Mouse (Mus musculus) MEL (cell line): ENCODE measurements around the gene Sphk2. TPM values are rescaled to one million over a fixed set of nuclear protein-coding genes. Genes with fewer than 3 reads are reported as not detected.

Experiments
- DNase-seq: peaks from one replicate; pipeline ENCODE4 v3.0.0; 2011; ENCODE audit warnings: low read depth, low spot score
- H3K27ac ChIP-seq: 2 replicates; pipeline ENCODE4 v1.5.1; 2012; ENCODE audit warnings: low read depth, mild to moderate bottlenecking, control low read depth, low read length, moderate library complexity; ENCODE audit not compliant: control insufficient read depth
- H3K27me3 ChIP-seq, 2 experiments: fragments of 150-350 bp in 1 of 2; sonication (generic) in 1 of 2; 2 replicates each; pipeline ENCODE4 v1.6.1; 2012; ENCODE audit warnings: low read length in 2 of 2, mild to moderate bottlenecking in 2 of 2, improper control_type of control experiment in 1 of 2, moderate library complexity in 1 of 2; ENCODE audit not compliant: insufficient read depth in 2 of 2, control insufficient read depth in 1 of 2
- H3K36me3 ChIP-seq, 2 experiments: 2 replicates each; pipeline ENCODE4 v1.6.1; 2012 to 2014; ENCODE audit warnings: low read length in 2 of 2, improper control_type of control experiment in 1 of 2, inconsistent platforms in 1 of 2, mild to moderate bottlenecking in 1 of 2; ENCODE audit not compliant: insufficient read depth in 2 of 2, control insufficient read depth in 1 of 2
- H3K4me1 ChIP-seq, 2 experiments: fragments of 150-350 bp in 1 of 2; sonication (generic) in 1 of 2; 2 replicates each; pipeline ENCODE4 v1.6.1; 2012; ENCODE audit warnings: low read length in 2 of 2, improper control_type of control experiment in 1 of 2, mild to moderate bottlenecking in 1 of 2; ENCODE audit not compliant: insufficient read depth in 2 of 2, control insufficient read depth in 1 of 2
- H3K4me3 ChIP-seq, 2 experiments: fragments of 150-350 bp in 1 of 2; sonication (generic) in 1 of 2; 2 replicates each; pipeline ENCODE4 v1.5.1; 2012; ENCODE audit warnings: low read depth in 2 of 2, low read length in 2 of 2, mild to moderate bottlenecking in 2 of 2, moderate library complexity in 2 of 2, control low read depth in 1 of 2, improper control_type of control experiment in 1 of 2; ENCODE audit not compliant: control insufficient read depth in 1 of 2, insufficient read depth in 1 of 2
- H3K79me2 ChIP-seq: 2 replicates; pipeline ENCODE4 v1.6.1; 2012; ENCODE audit warnings: mild to moderate bottlenecking, low read length, moderate library complexity; ENCODE audit not compliant: control insufficient read depth, poor library complexity, insufficient read depth
- H3K9ac ChIP-seq: 2 replicates; pipeline ENCODE4 v1.6.1; 2012; ENCODE audit warnings: low read depth, mild to moderate bottlenecking, control low read depth, low read length, moderate library complexity; ENCODE audit not compliant: control insufficient read depth, poor library complexity, severe bottlenecking
- H3K9me3 ChIP-seq: fragments of 150-350 bp; sonication (generic); replicated peaks from 2 replicates; pipeline ENCODE4 v1.6.1; 2012; ENCODE audit warnings: mild to moderate bottlenecking, low read length, improper control_type of control experiment, moderate library complexity; ENCODE audit not compliant: insufficient read depth
- BHLHE40 ChIP-seq: IDR thresholded peaks from 2 replicates; pipeline ENCODE4 v1.6.1; 2012; ENCODE audit warnings: low read depth, mild to moderate bottlenecking, inconsistent platforms, low read length, improper control_type of control experiment, borderline replicate concordance
- CHD2 ChIP-seq: IDR thresholded peaks from 2 replicates; pipeline ENCODE4 v1.6.1; 2011; ENCODE audit warnings: low read length, improper control_type of control experiment
- CTCF ChIP-seq, 3 experiments: IDR thresholded peaks in 2 of 3; conservative IDR thresholded peaks in 1 of 3; 2 replicates each; pipeline ENCODE4 v1.5.1; 2011 to 2012; ENCODE audit warnings: low read length in 3 of 3, low read depth in 2 of 3, mild to moderate bottlenecking in 2 of 3, improper control_type of control experiment in 1 of 3, inconsistent platforms in 1 of 3, mixed read lengths in 1 of 3, moderate library complexity in 1 of 3; ENCODE audit not compliant: control insufficient read depth in 1 of 3, insufficient read depth in 1 of 3, poor library complexity in 1 of 3, severe bottlenecking in 1 of 3
- EP300 ChIP-seq, 2 experiments: IDR thresholded peaks; 2 replicates each; pipeline ENCODE4 v1.6.1; 2011; ENCODE audit warnings: improper control_type of control experiment in 2 of 2, low read length in 2 of 2, low read depth in 1 of 2, mild to moderate bottlenecking in 1 of 2
- ETS1 ChIP-seq: IDR thresholded peaks from 2 replicates; pipeline ENCODE4 v1.6.1; 2012; ENCODE audit warnings: low read depth, mild to moderate bottlenecking, inconsistent platforms, low read length, improper control_type of control experiment, moderate library complexity
- GABPA ChIP-seq: IDR thresholded peaks from 2 replicates; pipeline ENCODE4 v1.6.1; 2012; ENCODE audit warnings: low read depth, mild to moderate bottlenecking, inconsistent platforms, low read length, improper control_type of control experiment, moderate library complexity
- HCFC1 ChIP-seq: IDR thresholded peaks from 2 replicates; pipeline ENCODE4 v1.6.1; 2012; ENCODE audit warnings: low read depth, mild to moderate bottlenecking, inconsistent platforms, low read length, improper control_type of control experiment, moderate library complexity
- JUND ChIP-seq: IDR thresholded peaks from 2 replicates; pipeline ENCODE4 v1.6.1; 2011; ENCODE audit warnings: low read depth, mild to moderate bottlenecking, improper control_type of control experiment, low read length
- KAT2A ChIP-seq: conservative IDR thresholded peaks from 2 replicates; pipeline ENCODE4 v1.6.1; 2012; ENCODE audit warnings: low read depth, low read length, improper control_type of control experiment, inconsistent platforms
- MAFK ChIP-seq: IDR thresholded peaks from 2 replicates; pipeline ENCODE4 v1.6.1; 2011; ENCODE audit warnings: low read depth, mild to moderate bottlenecking, low read length, improper control_type of control experiment, borderline replicate concordance
- MEF2A ChIP-seq: IDR thresholded peaks from 2 replicates; pipeline ENCODE4 v1.6.1; 2014; ENCODE audit warnings: low read depth, mild to moderate bottlenecking, inconsistent platforms, low read length, improper control_type of control experiment; ENCODE audit not compliant: poor library complexity, insufficient replicate concordance, severe bottlenecking; ENCODE audit errors: extremely low read depth
- MXI1 ChIP-seq: IDR thresholded peaks from 2 replicates; pipeline ENCODE4 v1.6.1; 2011; ENCODE audit warnings: mild to moderate bottlenecking, low read depth, low read length, improper control_type of control experiment
- NELFE ChIP-seq: IDR thresholded peaks from 2 replicates; pipeline ENCODE4 v1.6.1; 2011; ENCODE audit warnings: low read depth, low read length, improper control_type of control experiment
- POLR2A ChIP-seq, 2 experiments: IDR thresholded peaks; 2 replicates each; pipeline ENCODE4 v1.6.1; 2011 to 2012; ENCODE audit warnings: low read length in 2 of 2, mild to moderate bottlenecking in 2 of 2, control low read depth in 1 of 2, improper control_type of control experiment in 1 of 2, low read depth in 1 of 2, moderate library complexity in 1 of 2; ENCODE audit not compliant: control insufficient read depth in 1 of 2, insufficient read depth in 1 of 2, poor library complexity in 1 of 2
- POLR2AphosphoS2 ChIP-seq: IDR thresholded peaks from 2 replicates; pipeline ENCODE4 v1.6.1; 2011; ENCODE audit warnings: low read length, improper control_type of control experiment
- POLR2AphosphoS5 ChIP-seq: IDR thresholded peaks from 2 replicates; pipeline ENCODE4 v1.6.1; 2012; ENCODE audit warnings: low read depth, borderline replicate concordance, mild to moderate bottlenecking, inconsistent platforms, low read length, moderate library complexity, mixed read lengths
- RAD21 ChIP-seq: IDR thresholded peaks from 2 replicates; pipeline ENCODE4 v1.6.1; 2011; ENCODE audit warnings: mild to moderate bottlenecking, low read depth, low read length, improper control_type of control experiment
- SIN3A ChIP-seq: IDR thresholded peaks from 2 replicates; pipeline ENCODE4 v1.6.1; 2012; ENCODE audit warnings: low read length, improper control_type of control experiment, inconsistent platforms
- TAL1 ChIP-seq: IDR thresholded peaks from 2 replicates; pipeline ENCODE4 v1.6.1; 2012; ENCODE audit warnings: mild to moderate bottlenecking, inconsistent platforms, low read length, moderate library complexity, mixed read lengths
- TCF12 ChIP-seq: IDR thresholded peaks from 2 replicates; pipeline ENCODE4 v1.6.1; 2014; ENCODE audit warnings: low read depth, mild to moderate bottlenecking, inconsistent platforms, low read length, improper control_type of control experiment, moderate library complexity
- UBTF ChIP-seq: IDR thresholded peaks from 2 replicates; pipeline ENCODE4 v1.6.1; 2012; ENCODE audit warnings: low read depth, mild to moderate bottlenecking, inconsistent platforms, low read length, improper control_type of control experiment, moderate library complexity, borderline replicate concordance; ENCODE audit not compliant: insufficient read depth
- USF2 ChIP-seq, 2 experiments: IDR thresholded peaks; 2 replicates each; pipeline ENCODE4 v1.6.1; 2011 to 2012; ENCODE audit warnings: improper control_type of control experiment in 2 of 2, low read length in 2 of 2, borderline replicate concordance in 1 of 2, inconsistent platforms in 1 of 2, low read depth in 1 of 2, mild to moderate bottlenecking in 1 of 2; ENCODE audit not compliant: insufficient read depth in 1 of 2
- ZC3H11A ChIP-seq: IDR thresholded peaks from 2 replicates; pipeline ENCODE4 v1.6.1; 2012; ENCODE audit warnings: low read depth, mild to moderate bottlenecking, inconsistent platforms, low read length, improper control_type of control experiment
- ZMIZ1 ChIP-seq: IDR thresholded peaks from 2 replicates; pipeline ENCODE4 v1.6.1; 2012; ENCODE audit warnings: low read depth, mild to moderate bottlenecking, inconsistent platforms, low read length, improper control_type of control experiment, moderate library complexity
- ZNF384 ChIP-seq: IDR thresholded peaks from 2 replicates; pipeline ENCODE4 v1.6.1; 2012; ENCODE audit warnings: low read depth, mild to moderate bottlenecking, inconsistent platforms, low read length, improper control_type of control experiment
- polyA plus RNA-seq, 2 experiments: library from polyadenylated mRNA; stranded (reverse) in 1 of 2; unstranded in 1 of 2; fragments of >175 nt in 1 of 2; fragments of >200 nt in 1 of 2; gene quantifications; 2 replicates each; pipeline versions ENCODE4 v1.2.1 to v1.2.4; 2012; ENCODE audit warnings: low replicate concordance in 2 of 2, low read depth in 1 of 2; ENCODE audit not compliant: insufficient read length in 2 of 2, insufficient read depth in 1 of 2, missing spikeins in 1 of 2
- total RNA-seq: library from RNA; depleted of rRNA; stranded (reverse); fragments of 300-350 nt; gene quantifications from 2 replicates; pipeline ENCODE4 v1.2.3, GENCODE M21; 2012

The Sphk2 gene
- total and polyA plus RNA-seq, 3 experiments = 21.0 to 40.2 TPM; not detected in 1

DNA sequence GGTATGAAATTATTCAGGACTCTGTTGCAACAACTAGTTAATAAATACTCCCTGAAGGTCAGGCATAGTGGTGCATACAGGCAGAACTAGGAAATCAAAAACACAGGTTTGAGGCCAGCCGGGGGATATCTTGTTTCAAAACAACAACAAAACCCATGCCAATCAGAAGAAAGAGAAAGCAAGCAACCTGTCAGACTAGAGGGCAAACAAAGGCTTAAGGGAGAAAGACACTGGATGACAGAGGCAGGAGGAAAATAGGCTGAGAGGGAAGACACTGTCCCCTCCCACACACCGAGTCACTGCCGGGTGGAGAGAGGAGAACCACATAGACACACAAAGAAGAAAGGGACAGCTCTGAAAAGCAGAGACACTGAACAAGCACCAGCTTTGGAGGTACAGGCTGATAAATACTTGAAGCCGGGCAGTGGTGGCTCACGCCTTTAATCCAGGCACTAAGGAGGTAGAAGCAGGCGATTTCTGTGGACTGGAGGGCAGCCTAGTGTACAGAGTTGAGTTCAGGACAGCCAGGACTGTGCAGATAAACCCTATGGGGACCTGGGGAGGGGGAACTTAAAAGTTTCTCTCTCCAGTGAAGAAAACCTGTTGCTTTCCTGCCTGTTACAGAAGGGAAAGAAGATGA, 3.8 kb downstream of the Sphk2 start:
- DNase-seq = no peak
- TF ChIP-seq USF2 (IDR thresholded peaks at IDR 0.05; ENCODE audit: borderline replicate concordance in 1 of 2, insufficient read depth in 1 of 2, low read depth in 1 of 2, low read length in 2 of 2) (no peak), ZMIZ1 (no peak), TAL1 (no peak), CTCF (IDR thresholded peaks at IDR 0.05 in 2 of 3, conservative IDR thresholded peaks at IDR 0.05 in 1 of 3; ENCODE audit: control insufficient read depth in 1 of 3, insufficient read depth in 1 of 3, low read depth in 2 of 3, low read length in 3 of 3, poor library complexity in 1 of 3, severe bottlenecking in 1 of 3) (no peak), KAT2A (no peak), MXI1 (no peak), SIN3A (no peak), MEF2A (no peak), MAFK (no peak), ETS1 (no peak), EP300 (IDR thresholded peaks at IDR 0.05; ENCODE audit: low read depth in 1 of 2, low read length in 2 of 2) (no peak), ZC3H11A (no peak), ZNF384 (no peak), POLR2AphosphoS2 (no peak)
- Histone ChIP-seq H3K9ac (peak overlapping the region; percentile 75), H3K27ac (no peak overlapping the region), H3K4me1 (peaks cover 0 to 5% of the 10 kb centered on the region in 2 experiments; a peak in 1 of 4 replicates), H3K4me3 (peak overlapping the region in 1 of 2 experiments; percentile 69; a peak in 2 of 4 replicates), H3K27me3 (no peaks in the 10 kb centered on the region), H3K9me3 (no peaks in the 10 kb centered on the region), H3K79me2 (peaks cover 37% of the 10 kb centered on the region), H3K36me3 (no peaks in the 10 kb centered on the region)

- Histone ChIP-seq H3K36me3 (peaks cover 0 to 4% of the 10 kb centered on the region in 2 experiments; a peak in 2 of 4 replicates), H3K4me3 (no peak overlapping the region), H3K9me3 (no peaks in the 10 kb centered on the region), H3K27ac (no peak overlapping the region), H3K9ac (no peak overlapping the region), H3K27me3 (no peaks in the 10 kb centered on the region), H3K4me1 (peaks cover 0 to 11% of the 10 kb centered on the region in 2 experiments; a peak in 1 of 4 replicates), H3K79me2 (peaks cover 31% of the 10 kb centered on the region)
- no peak for DNase-seq
- no peak for TF ChIP-seq CHD2
- TF ChIP-seq EP300 (IDR thresholded peaks at IDR 0.05; ENCODE audit: low read depth in 1 of 2, low read length in 2 of 2) = no peak
- TF ChIP-seq JUND = no peak
- TF ChIP-seq MEF2A = no peak
- no peak for TF ChIP-seq UBTF
- TF ChIP-seq TCF12 = no peak
- TF ChIP-seq POLR2AphosphoS5 = no peak
- no peak for TF ChIP-seq HCFC1
- no peak for TF ChIP-seq ETS1
- no peak for TF ChIP-seq GABPA
- no peak for TF ChIP-seq ZC3H11A
- TF ChIP-seq POLR2A (IDR thresholded peaks at IDR 0.05; ENCODE audit: control insufficient read depth in 1 of 2, insufficient read depth in 1 of 2, low read depth in 1 of 2, low read length in 2 of 2, poor library complexity in 1 of 2) = no peak
- TF ChIP-seq RAD21 = no peak
- no peak for TF ChIP-seq CTCF (IDR thresholded peaks at IDR 0.05 in 2 of 3, conservative IDR thresholded peaks at IDR 0.05 in 1 of 3; ENCODE audit: control insufficient read depth in 1 of 3, insufficient read depth in 1 of 3, low read depth in 2 of 3, low read length in 3 of 3, poor library complexity in 1 of 3, severe bottlenecking in 1 of 3)
- no peak for TF ChIP-seq BHLHE40
- TF ChIP-seq NELFE = no peak
Observed at GRCm38 (mm10) chr7:45713396-45713795, 4.4 kb downstream of the Sphk2 start.
